Mouse (Mus musculus) C2C12 (cell line): ENCODE data around the gene Mllt3. TPM values are rescaled to one million over a fixed set of nuclear protein-coding genes. Genes with fewer than 3 reads are reported as not detected.

ENCODE experiments used
- H3K27me3 ChIP-seq: one replicate; pipeline ENCODE4 v1.6.1; 2011; ENCODE audit not compliant: control insufficient read depth, insufficient read depth, insufficient read length
- H3K36me3 ChIP-seq: one replicate; pipeline ENCODE4 v1.6.1; 2011; ENCODE audit not compliant: control insufficient read depth, insufficient read depth
- H3K4me3 ChIP-seq: one replicate; pipeline ENCODE4 v1.5.1; 2011; ENCODE audit warnings: mild to moderate bottlenecking, control low read depth; ENCODE audit not compliant: poor library complexity, insufficient read depth, severe bottlenecking
- H3K79me2 ChIP-seq: one replicate; pipeline ENCODE4 v1.6.1; 2011; ENCODE audit not compliant: control insufficient read depth, insufficient read depth
- H3K79me3 ChIP-seq: one replicate; pipeline ENCODE4 v1.6.1; 2011; ENCODE audit warnings: low read depth, control low read depth
- H3ac ChIP-seq: one replicate; pipeline ENCODE3; 2011; ENCODE audit warnings: low read depth; ENCODE audit not compliant: control insufficient read depth, insufficient read length
- CEBPB ChIP-seq: IDR thresholded peaks from one replicate; pipeline ENCODE4 v1.6.1; 2011; ENCODE audit warnings: low read depth, mild to moderate bottlenecking, control low read depth, moderate library complexity
- CTCF ChIP-seq: IDR thresholded peaks from one replicate; pipeline ENCODE4 v1.5.1; 2011; ENCODE audit not compliant: control insufficient read depth, insufficient read depth, insufficient read length
- FOSL1 ChIP-seq: IDR thresholded peaks from one replicate; pipeline ENCODE4 v1.8.0; 2011; ENCODE audit warnings: mild to moderate bottlenecking, low read length; ENCODE audit not compliant: poor library complexity, insufficient read depth, severe bottlenecking
- MAX ChIP-seq: IDR thresholded peaks from one replicate; pipeline ENCODE4 v1.6.1; 2011; ENCODE audit warnings: mild to moderate bottlenecking, control low read depth
- MYOD1 ChIP-seq: IDR thresholded peaks from one replicate; pipeline ENCODE4 v1.6.1; 2011; ENCODE audit warnings: low read depth; ENCODE audit not compliant: control insufficient read depth, insufficient read length
- MYOG ChIP-seq: IDR thresholded peaks from one replicate; pipeline ENCODE4 v1.6.1; 2011; ENCODE audit not compliant: control insufficient read depth, insufficient read length; ENCODE audit errors: extremely low read depth
- USF1 ChIP-seq: IDR thresholded peaks from one replicate; pipeline ENCODE4 v1.6.1; 2011; ENCODE audit warnings: low read depth, mild to moderate bottlenecking, control low read depth, moderate library complexity
- polyA plus RNA-seq: library from polyadenylated mRNA; unstranded; fragments of >200 nt; fragmentation: generic; extraction: Trizol; gene quantifications from one replicate; pipeline ENCODE4 v1.2.1, GENCODE M21; 2012; ENCODE audit warnings: missing spikeins

Mllt3 gene
- polyA plus RNA-seq, 1 experiment, result 8.1 TPM

DNA sequence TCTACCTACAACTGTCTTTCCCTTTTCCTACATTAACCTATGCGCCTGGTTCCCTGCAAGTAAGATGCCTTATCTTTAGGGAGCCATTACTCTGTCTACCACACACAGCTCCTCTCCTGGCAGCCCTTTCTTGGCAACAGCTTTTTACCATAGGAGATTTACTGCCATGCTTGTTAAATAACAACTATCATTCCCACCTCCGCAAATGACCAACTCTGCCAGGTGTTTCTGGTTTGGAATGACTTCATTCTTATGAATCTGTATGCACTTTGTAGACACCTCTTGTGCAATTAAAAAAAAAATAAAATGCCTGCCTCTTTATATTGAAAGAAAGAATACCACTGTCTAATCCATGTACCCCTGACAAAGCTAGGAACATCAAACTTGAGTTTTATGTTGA lies 294.1 kb downstream of the Mllt3 start:
- Histone ChIP-seq H3K4me3 (no peak overlapping the region), H3ac (no peak overlapping the region), H3K36me3 (no peaks in the 10 kb centered on the region), H3K27me3 (no peaks in the 10 kb centered on the region), H3K79me2 (no peaks in the 10 kb centered on the region), H3K79me3 (no peaks in the 10 kb centered on the region)
- TF ChIP-seq CTCF (no peak), USF1 (no peak), CEBPB (no peak), MAX (no peak), MYOG (no peak), FOSL1 (no peak), MYOD1 (no peak)

DNA sequence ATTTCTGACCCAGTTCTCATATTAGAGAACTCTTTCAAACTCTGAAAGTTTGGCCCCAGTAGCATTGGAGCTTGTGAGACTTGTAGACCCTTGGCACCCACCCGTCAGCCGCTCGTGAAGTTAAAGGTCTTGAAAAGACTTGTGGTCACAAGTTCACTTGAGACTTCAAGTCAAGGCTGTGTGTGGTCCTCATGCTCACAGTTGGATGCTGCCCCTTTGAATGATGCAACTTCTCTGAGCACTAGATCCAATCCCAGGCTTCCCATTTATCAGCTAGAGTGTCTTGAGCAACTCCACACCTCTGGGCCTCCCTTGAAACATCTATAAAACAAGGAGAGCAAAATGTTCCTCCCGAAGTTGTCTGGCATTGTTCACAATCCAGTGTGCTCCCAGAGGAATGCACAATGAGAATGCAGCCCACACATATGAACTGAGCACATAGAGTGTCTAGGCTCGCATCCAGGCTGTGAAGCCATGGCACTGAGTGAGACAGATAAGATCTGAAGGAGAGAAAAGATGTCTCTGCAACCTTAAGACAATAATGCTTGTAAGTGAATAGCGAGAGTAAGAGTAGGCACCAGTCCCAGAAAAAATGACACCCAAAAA lies 295.9 kb downstream of the Mllt3 start:
- Histone ChIP-seq H3K36me3 (no peaks in the 10 kb centered on the region), H3K4me3 (no peak overlapping the region), H3K79me3 (no peaks in the 10 kb centered on the region), H3K79me2 (no peaks in the 10 kb centered on the region), H3K27me3 (no peaks in the 10 kb centered on the region), H3ac (no peak overlapping the region)
- TF ChIP-seq CEBPB (no peak), USF1 (no peak), MYOG (no peak), MAX (no peak), FOSL1 (no peak), CTCF (no peak), MYOD1 (no peak)

DNA sequence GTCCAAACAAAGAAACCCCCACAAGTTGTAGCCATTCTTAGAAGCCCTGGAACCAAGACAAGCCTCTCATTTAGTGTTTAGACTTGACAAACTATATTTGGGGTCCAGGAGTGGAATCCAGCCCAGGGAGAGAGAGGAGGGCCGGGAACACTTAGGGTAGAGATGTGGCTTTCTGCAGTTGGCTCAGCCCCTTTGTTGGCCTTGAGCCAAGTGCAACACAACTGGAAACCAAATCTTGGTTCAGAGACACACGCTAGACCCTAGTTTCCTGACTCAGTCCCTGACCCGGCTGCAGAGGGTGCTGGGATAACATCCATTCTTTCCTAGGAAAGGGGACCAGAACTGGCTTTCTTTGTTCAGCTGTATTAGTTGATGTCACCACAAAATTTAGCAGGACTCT lies 296.4 kb downstream of the Mllt3 start:
- Histone ChIP-seq H3K79me2 (no peaks in the 10 kb centered on the region), H3ac (no peak overlapping the region), H3K36me3 (no peaks in the 10 kb centered on the region), H3K4me3 (no peak overlapping the region), H3K79me3 (no peaks in the 10 kb centered on the region), H3K27me3 (no peaks in the 10 kb centered on the region)
- TF ChIP-seq MYOG (no peak), MYOD1 (no peak), CEBPB (no peak), CTCF (no peak), MAX (no peak), USF1 (no peak), FOSL1 (no peak)

DNA sequence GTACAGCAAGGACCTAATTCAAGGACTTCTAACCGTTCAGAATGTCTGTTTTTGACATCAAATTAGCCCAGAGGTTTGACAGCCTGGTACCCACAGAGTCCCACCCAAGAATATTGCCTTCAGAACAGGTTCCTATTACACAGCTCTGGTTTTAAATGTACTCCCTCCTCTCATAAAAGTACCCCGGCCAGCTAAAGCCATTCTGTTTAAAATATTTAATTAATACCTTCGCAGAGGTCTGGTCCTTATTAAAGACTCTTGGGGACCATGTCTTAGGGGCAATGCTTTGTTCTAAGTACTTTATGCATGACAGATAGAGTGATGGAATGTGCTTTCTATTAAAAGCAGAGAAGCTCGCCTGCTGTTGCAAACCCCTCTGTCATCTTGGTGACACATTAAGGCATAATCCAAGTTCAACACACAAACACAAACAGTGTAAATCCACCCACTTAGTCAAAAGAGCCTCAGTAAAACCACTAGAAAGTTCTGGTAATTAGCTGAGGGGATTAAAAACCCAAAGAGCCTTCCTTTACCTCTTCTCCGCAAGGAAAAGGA lies 302.0 kb downstream of the Mllt3 start:
- Histone ChIP-seq H3ac (no peak overlapping the region), H3K79me2 (no peaks in the 10 kb centered on the region), H3K27me3 (no peaks in the 10 kb centered on the region), H3K4me3 (no peak overlapping the region), H3K36me3 (no peaks in the 10 kb centered on the region), H3K79me3 (no peaks in the 10 kb centered on the region)
- TF ChIP-seq CTCF (no peak), CEBPB (no peak), MYOD1 (no peak), FOSL1 (no peak), MYOG (no peak), MAX (no peak), USF1 (no peak)

DNA sequence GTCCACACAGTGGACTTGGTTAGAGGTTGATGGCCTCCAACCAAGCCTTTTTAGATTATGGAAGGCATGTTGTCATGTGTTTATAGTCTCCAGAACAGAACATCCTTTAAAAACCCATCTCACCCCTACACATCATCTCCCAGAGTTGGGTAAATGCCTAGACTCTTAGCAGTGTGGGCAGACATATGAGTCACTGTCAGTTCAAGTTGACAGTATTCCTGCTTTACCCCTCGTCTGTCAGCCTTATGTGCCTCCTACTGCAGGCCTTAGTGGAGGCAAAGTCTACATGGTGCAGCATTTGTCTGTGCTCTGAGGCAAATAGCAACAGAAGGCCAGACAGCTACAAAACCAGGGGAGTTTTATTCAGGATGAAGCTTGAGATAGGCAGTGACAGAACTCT lies 304.6 kb downstream of the Mllt3 start:
- Histone ChIP-seq H3K27me3 (no peaks in the 10 kb centered on the region), H3K36me3 (no peaks in the 10 kb centered on the region), H3K79me3 (no peaks in the 10 kb centered on the region), H3K4me3 (no peak overlapping the region), H3K79me2 (no peaks in the 10 kb centered on the region), H3ac (no peak overlapping the region)
- TF ChIP-seq CTCF, result no peak
- no peak for TF ChIP-seq CEBPB
- TF ChIP-seq USF1, result no peak
- TF ChIP-seq MYOD1, result no peak
- TF ChIP-seq MAX, result no peak
- TF ChIP-seq MYOG, result no peak
- TF ChIP-seq FOSL1, result no peak

DNA sequence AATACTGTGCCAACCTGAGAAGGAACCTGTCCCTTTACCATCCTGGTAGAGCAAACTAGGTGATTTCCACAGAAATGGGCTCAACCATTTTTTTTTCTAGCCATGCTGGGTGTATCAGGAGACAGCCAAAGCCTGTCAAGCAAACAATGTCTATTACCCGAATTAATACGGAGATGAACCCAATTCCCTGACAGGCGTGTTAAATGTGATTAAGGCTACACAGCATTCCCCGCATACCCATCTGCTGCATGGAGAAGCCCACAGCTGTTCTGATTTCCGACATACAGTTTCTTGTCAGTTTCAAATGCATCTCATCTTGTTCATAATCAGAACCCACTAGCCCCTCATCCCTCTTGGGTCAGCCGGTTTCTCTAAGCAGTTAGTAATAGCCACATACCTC lies 309.7 kb downstream of the Mllt3 start:
- H3ac ChIP-seq, result no peak overlapping the region
- no peaks in the 10 kb centered on the region for H3K79me3 ChIP-seq
- TF ChIP-seq USF1 (no peak), MAX (no peak), MYOG (no peak), MYOD1 (no peak), FOSL1 (no peak), CTCF (no peak), CEBPB (no peak)
- no peaks in the 10 kb centered on the region for H3K79me2 ChIP-seq
- H3K27me3 ChIP-seq, result no peaks in the 10 kb centered on the region
- no peak overlapping the region for H3K4me3 ChIP-seq
- H3K36me3 ChIP-seq, result no peaks in the 10 kb centered on the region
